Mouse (Mus musculus): ENCODE measurements around the gene Triobp. TPM values are rescaled to one million over a fixed set of nuclear protein-coding genes. Genes with fewer than 3 reads are reported as not detected.

Gene Triobp
- total and polyA plus RNA-seq, 3 experiments, result 22.0 to 30.9 (median 24.4) TPM

GRCm38 (mm10) chr15:78990970-78991525 is 43.5 kb downstream of the Triobp start:
- H3K27ac ChIP-seq, result no peak overlapping the region
- intact Hi-C loops (cut with DNase I), result no loop called here
- no peaks in the 10 kb centered on the region for H3K79me2 ChIP-seq (replicated peaks; ENCODE audit: control insufficient read depth, insufficient read depth, low read length)
- no peak overlapping the region for H3K9ac ChIP-seq (ENCODE audit: low read depth, low read length)
- TF ChIP-seq POLR2A (IDR thresholded peaks at IDR 0.05; ENCODE audit: insufficient read depth, low read depth, low read length) (no peak), EP300 (IDR thresholded peaks at IDR 0.05; ENCODE audit: insufficient read depth, low read depth, low read length) (no peak), CTCF (IDR thresholded peaks at IDR 0.05) (no peak)
- DNase-seq, result no peak
- no peaks in the 10 kb centered on the region for H3K27me3 ChIP-seq (ENCODE audit: control insufficient read depth, insufficient read depth, low read length)
- no peak overlapping the region for H3K4me3 ChIP-seq
- H3K4me1 ChIP-seq (ENCODE audit: control insufficient read depth, insufficient read depth, low read length), result peaks cover 7% of the 10 kb centered on the region
- WGBS, result 96% methylated on average over 25 of the region's 25 CpGs
- H3K36me3 ChIP-seq (ENCODE audit: control insufficient read depth, insufficient read depth, low read length), result no peaks in the 10 kb centered on the region

GRCm38 (mm10) chr15:78992235-78992634 is 44.7 kb downstream of the Triobp start:
- Histone ChIP-seq H3K9ac (ENCODE audit: low read depth, low read length) (no peak overlapping the region), H3K27me3 (ENCODE audit: control insufficient read depth, insufficient read depth, low read length) (no peaks in the 10 kb centered on the region), H3K4me1 (ENCODE audit: control insufficient read depth, insufficient read depth, low read length) (peaks cover 7% of the 10 kb centered on the region), H3K4me3 (no peak overlapping the region), H3K79me2 (replicated peaks; ENCODE audit: control insufficient read depth, insufficient read depth, low read length) (no peaks in the 10 kb centered on the region), H3K27ac (no peak overlapping the region), H3K36me3 (ENCODE audit: control insufficient read depth, insufficient read depth, low read length) (no peaks in the 10 kb centered on the region)
- intact Hi-C loops (cut with DNase I), result no loop called here
- WGBS, result 93% methylated on average over 7 of the region's 7 CpGs
- TF ChIP-seq POLR2A (IDR thresholded peaks at IDR 0.05; ENCODE audit: insufficient read depth, low read depth, low read length) (no peak), CTCF (IDR thresholded peaks at IDR 0.05) (peak; percentile 34)
- DNase-seq, result no peak

DNA sequence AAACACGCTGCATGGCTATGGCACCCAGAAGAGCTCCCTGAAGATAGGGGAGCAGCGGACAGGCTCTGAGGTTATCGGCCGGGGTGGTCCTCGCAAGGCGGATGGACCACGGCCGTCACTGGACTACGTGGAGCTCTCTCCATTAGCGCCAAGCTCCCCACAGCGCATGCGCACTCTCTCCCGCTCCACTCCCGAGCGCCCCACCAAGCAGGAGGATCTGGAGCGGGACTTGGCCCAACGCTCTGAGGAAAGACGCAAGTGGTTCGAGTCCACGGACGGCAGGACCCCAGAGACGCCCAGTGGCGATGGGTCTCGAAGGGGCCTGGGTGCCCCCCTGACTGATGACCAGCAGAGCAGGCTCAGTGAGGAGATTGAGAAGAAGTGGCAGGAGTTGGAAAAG is 45.4 kb downstream of the Triobp start:
- H3K36me3 ChIP-seq (ENCODE audit: control insufficient read depth, insufficient read depth, low read length), result no peaks in the 10 kb centered on the region
- no peak overlapping the region for H3K9ac ChIP-seq (ENCODE audit: low read depth, low read length)
- no peaks in the 10 kb centered on the region for H3K79me2 ChIP-seq (replicated peaks; ENCODE audit: control insufficient read depth, insufficient read depth, low read length)
- H3K27ac ChIP-seq, result no peak overlapping the region
- peaks cover 5% of the 10 kb centered on the region for H3K4me1 ChIP-seq (ENCODE audit: control insufficient read depth, insufficient read depth, low read length)
- H3K4me3 ChIP-seq, result no peak overlapping the region
- DNase-seq, result no peak
- intact Hi-C loops (cut with DNase I), result no loop called here
- TF ChIP-seq EP300 (IDR thresholded peaks at IDR 0.05; ENCODE audit: insufficient read depth, low read depth, low read length), result no peak
- WGBS, result 98% methylated on average over 24 of the region's 24 CpGs
- H3K27me3 ChIP-seq (ENCODE audit: control insufficient read depth, insufficient read depth, low read length), result no peaks in the 10 kb centered on the region

- no peaks in the 10 kb centered on the region for H3K4me1 ChIP-seq (ENCODE audit: control insufficient read depth, insufficient read depth, low read length)
- 91% methylated on average over 4 of the region's 4 CpGs for WGBS
- no peak for DNase-seq
These were observed 48.4 kb downstream of the Triobp start for GRCm38 (mm10) chr15:78995916-78996315.

GRCm38 (mm10) chr15:78996663-78997062 is 49.1 kb downstream of the Triobp start:
- H3K79me2 ChIP-seq (replicated peaks; ENCODE audit: control insufficient read depth, insufficient read depth, low read length), result no peaks in the 10 kb centered on the region
- intact Hi-C loops (cut with DNase I), result no loop called here
- H3K27ac ChIP-seq, result no peak overlapping the region
- TF ChIP-seq EP300 (IDR thresholded peaks at IDR 0.05; ENCODE audit: insufficient read depth, low read depth, low read length) (no peak), CTCF (IDR thresholded peaks at IDR 0.05) (0 out of 2 replicates have a peak, but pooled peaks have one; percentile 12)
- H3K4me3 ChIP-seq, result no peak overlapping the region
- no peak overlapping the region for H3K9ac ChIP-seq (ENCODE audit: low read depth, low read length)
- no peaks in the 10 kb centered on the region for H3K27me3 ChIP-seq (ENCODE audit: control insufficient read depth, insufficient read depth, low read length)
- no peaks in the 10 kb centered on the region for H3K4me1 ChIP-seq (ENCODE audit: control insufficient read depth, insufficient read depth, low read length)
- H3K36me3 ChIP-seq (ENCODE audit: control insufficient read depth, insufficient read depth, low read length), result no peaks in the 10 kb centered on the region
- WGBS, result 45% methylated on average over 3 of the region's 3 CpGs
- no peak for DNase-seq

More at GRCm38 (mm10) chr15:78995916-78996315, 48.4 kb downstream of the Triobp start:
- no peak overlapping the region for H3K4me3 ChIP-seq
- H3K27ac ChIP-seq, result no peak overlapping the region
- no peaks in the 10 kb centered on the region for H3K79me2 ChIP-seq (replicated peaks; ENCODE audit: control insufficient read depth, insufficient read depth, low read length)
- TF ChIP-seq EP300 (IDR thresholded peaks at IDR 0.05; ENCODE audit: insufficient read depth, low read depth, low read length) (no peak), CTCF (IDR thresholded peaks at IDR 0.05) (no peak), POLR2A (IDR thresholded peaks at IDR 0.05; ENCODE audit: insufficient read depth, low read depth, low read length) (no peak)
- intact Hi-C loops (cut with DNase I), result no loop called here
- no peak overlapping the region for H3K9ac ChIP-seq (ENCODE audit: low read depth, low read length)
- H3K36me3 ChIP-seq (ENCODE audit: control insufficient read depth, insufficient read depth, low read length), result no peaks in the 10 kb centered on the region
- no peaks in the 10 kb centered on the region for H3K27me3 ChIP-seq (ENCODE audit: control insufficient read depth, insufficient read depth, low read length)

- Histone ChIP-seq H3K4me1 (ENCODE audit: control insufficient read depth, insufficient read depth, low read length) (no peaks in the 10 kb centered on the region), H3K4me3 (no peak overlapping the region), H3K27me3 (ENCODE audit: control insufficient read depth, insufficient read depth, low read length) (no peaks in the 10 kb centered on the region), H3K27ac (no peak overlapping the region), H3K36me3 (ENCODE audit: control insufficient read depth, insufficient read depth, low read length) (no peaks in the 10 kb centered on the region), H3K9ac (ENCODE audit: low read depth, low read length) (no peak overlapping the region), H3K79me2 (replicated peaks; ENCODE audit: control insufficient read depth, insufficient read depth, low read length) (no peaks in the 10 kb centered on the region)
- 55% methylated on average over 8 of the region's 8 CpGs for WGBS
- TF ChIP-seq POLR2A (IDR thresholded peaks at IDR 0.05; ENCODE audit: insufficient read depth, low read depth, low read length) (no peak), CTCF (IDR thresholded peaks at IDR 0.05) (no peak), EP300 (IDR thresholded peaks at IDR 0.05; ENCODE audit: insufficient read depth, low read depth, low read length) (no peak)
- no peak for DNase-seq
- intact Hi-C loops (cut with DNase I), result no loop called here
These were observed 50.8 kb downstream of the Triobp start for GRCm38 (mm10) chr15:78998348-78998747.
